Mouse (Mus musculus): ENCODE measurements around the gene Ly6g6f.
A peak's percentile ranks its signal among the peaks of the same experiment; 100 is the strongest.
"Not testable (repeated sequence)": the region's sequence is repeated elsewhere in the genome, so short reads cannot be mapped to it uniquely, and the experiment has no call there.

Gene Ly6g6f

GRCm38 (mm10) chr17:35085208-35085865, at the start of gene Ly6g6f:
Gene Ly6g6f (minus strand): TSS chr17:35085610.
- DNase-seq (ENCODE audit: low spot score): no peak

- peak; percentile 97 for DNase-seq (ENCODE audit: low spot score)
Observed at GRCm38 (mm10) chr17:35134801-35135590, 49.6 kb upstream of the Ly6g6f start, which contains the start of gene Bag6. Gene Bag6 (plus strand): TSS chr17:35135178.

GRCm38 (mm10) chr17:35133517-35133916, 48.1 kb upstream of the Ly6g6f start:
- no peak for DNase-seq (ENCODE audit: low spot score)

GRCm38 (mm10) chr17:35132174-35132560, 46.8 kb upstream of the Ly6g6f start:
- no peak for DNase-seq (ENCODE audit: low spot score)

GRCm38 (mm10) chr17:35131500-35132173, 46.2 kb upstream of the Ly6g6f start, which contains the start of gene Apom:
Gene Apom (minus strand): TSS chr17:35132050.
- DNase-seq (ENCODE audit: low spot score): no peak

DNA sequence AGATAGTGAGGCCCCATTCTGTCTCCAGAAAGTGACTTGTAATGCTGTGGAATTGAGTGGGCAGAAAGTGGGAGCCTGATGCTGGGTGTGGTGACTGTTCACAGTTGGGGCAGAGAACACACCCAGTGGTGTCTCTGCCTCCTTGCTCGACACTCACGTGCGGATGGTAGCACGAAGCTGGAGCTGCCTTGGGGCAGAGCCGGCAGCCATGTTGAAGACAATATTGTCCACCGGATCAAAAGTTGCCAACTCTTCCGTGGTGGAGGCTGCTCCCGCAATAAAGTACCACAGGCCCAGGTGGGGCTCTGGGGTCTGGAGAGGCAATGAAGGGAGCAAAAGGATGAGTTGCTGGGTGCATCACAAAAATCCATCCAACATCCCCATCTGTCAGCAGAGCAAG, 45.6 kb upstream of the Ly6g6f start:
- DNase-seq (ENCODE audit: low spot score): no peak

DNA sequence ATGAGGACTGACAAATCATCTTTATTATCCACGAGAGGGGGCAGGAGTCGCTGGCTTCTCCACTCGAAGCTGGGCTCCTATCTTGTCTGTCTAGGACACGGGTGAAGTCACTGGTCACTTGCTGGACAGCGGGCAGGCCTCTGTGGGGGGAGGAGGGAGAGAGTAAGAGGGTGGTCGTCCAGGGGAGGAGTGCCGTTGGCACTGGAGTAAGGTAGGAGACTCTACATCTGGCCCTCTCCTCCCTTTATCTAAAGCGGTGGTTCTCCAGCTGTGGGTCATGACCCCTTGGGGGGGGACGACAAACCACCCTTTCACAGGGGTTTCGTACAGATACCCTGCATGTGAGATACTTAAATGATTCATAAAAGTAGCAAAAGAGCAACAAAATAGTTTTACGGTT, 43.6 kb upstream of the Ly6g6f start:
- DNase-seq (ENCODE audit: low spot score): no peak

DNA sequence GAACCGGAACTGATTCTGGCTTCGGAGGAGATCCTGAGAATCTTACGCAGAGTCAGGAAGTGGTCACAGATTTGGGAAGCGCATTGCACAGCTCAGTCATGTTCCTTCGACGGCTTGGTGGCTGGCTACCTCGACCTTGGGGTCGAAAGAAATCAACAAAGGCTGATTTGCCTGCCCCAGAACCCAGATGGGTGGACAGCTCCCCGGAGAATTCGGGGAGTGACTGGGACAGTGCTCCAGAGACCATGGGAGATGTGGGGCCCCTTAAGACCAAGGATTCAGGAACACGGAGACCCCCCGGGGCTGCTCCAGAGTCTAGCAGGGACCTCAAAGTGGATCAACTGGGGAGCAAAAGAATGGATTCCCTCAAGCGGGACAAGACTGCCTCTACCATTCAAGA, 41.6 kb upstream of the Ly6g6f start:
- DNase-seq (ENCODE audit: low spot score): no peak

DNA sequence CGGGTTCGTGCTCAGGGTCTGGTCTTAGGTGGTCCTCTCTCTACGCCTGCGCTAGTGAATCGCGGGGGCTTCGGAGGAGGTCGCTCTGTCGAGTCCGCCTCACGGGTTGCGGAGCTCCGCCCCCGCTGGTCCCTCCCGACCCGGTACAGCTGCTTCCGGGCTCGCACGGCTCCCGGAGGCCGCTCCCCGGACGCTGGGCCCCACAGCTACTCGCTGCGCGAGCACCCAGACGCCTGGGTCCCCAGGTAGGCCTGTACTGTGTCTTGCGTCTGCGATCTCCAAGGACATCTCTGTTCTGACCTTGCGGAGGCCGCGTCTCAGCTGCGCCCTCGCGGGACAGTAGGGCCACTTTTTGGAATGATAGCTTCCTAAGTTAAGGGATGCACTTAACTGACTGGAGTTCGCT, 40.8 kb upstream of the Ly6g6f start, which contains the start of gene D17H6S53E:
TSS of gene D17H6S53E (plus strand) at position 168 of the 406 bp plus-strand sequence.
- DNase-seq (ENCODE audit: low spot score): peak; percentile 62

- no peak for DNase-seq (ENCODE audit: low spot score)
Observed at GRCm38 (mm10) chr17:35125578-35125977, 40.2 kb upstream of the Ly6g6f start.

DNA sequence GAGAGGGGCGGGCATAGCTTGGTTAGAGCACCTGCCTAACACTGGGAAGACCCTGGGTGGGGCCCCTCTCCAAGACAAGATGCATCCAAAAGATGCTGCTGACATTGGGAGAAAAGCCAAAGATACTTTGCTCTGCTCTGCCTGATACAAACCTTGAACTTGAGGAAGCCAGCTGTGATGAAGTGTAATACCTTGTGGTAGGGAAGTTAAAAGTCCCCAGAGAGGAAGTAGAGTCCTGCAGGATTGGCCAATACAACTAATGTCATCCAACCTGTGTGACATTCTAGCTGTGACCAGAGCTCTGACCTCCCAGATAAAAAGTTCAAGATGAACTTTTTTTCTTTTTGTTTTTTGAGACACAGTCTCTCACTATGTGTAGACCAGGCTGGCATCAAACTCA, 39.7 kb upstream of the Ly6g6f start:
- DNase-seq (ENCODE audit: low spot score): no peak

GRCm38 (mm10) chr17:35124261-35124896, 39.0 kb upstream of the Ly6g6f start:
- not testable (repeated sequence) for DNase-seq (ENCODE audit: low spot score)

- DNase-seq (ENCODE audit: low spot score): not testable (repeated sequence)
Observed at GRCm38 (mm10) chr17:35123287-35123686, 37.9 kb upstream of the Ly6g6f start.

- DNase-seq (ENCODE audit: low spot score): peak; percentile 95
Observed at GRCm38 (mm10) chr17:35121871-35122303, 36.5 kb upstream of the Ly6g6f start, which contains the start of gene Csnk2b. Gene Csnk2b (minus strand): TSS chr17:35122053.

DNA sequence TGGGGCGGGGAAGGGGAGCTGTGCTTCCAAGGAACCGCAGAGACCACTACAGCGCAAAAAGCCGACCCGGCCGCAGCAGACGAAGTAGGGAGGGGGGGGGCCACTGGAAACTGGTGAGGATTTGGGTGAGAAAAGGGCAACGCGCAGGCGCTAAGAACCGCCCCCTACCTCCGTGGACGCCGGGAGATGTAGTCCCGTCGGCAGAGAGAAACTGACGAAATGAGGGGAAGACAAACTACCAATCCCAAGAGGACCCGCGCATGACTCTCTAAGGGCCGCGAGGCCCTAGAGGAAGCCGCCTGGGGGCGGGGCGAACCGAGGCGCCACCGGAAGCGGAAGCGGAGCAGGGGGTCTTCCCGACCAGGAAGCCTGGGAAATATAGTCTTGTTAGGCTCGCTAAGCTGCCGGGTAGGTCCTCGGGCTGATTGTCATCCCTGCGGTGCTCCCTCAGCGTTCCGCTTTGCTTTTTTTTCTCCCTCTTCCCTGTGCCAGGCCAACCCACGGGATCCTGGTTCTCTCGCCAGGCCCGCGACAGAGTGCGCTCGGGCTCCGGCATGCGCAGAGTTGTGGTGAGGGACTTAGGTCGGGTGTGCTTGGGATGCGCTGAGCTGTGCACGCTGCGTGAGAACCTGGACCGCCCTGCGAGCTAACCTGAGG, 35.9 kb upstream of the Ly6g6f start, which contains the start of gene Gpank1:
TSS of gene Gpank1 (plus strand) at position 313 of the 657 bp plus-strand sequence.
- peak; percentile 100 for DNase-seq (ENCODE audit: low spot score)

DNA sequence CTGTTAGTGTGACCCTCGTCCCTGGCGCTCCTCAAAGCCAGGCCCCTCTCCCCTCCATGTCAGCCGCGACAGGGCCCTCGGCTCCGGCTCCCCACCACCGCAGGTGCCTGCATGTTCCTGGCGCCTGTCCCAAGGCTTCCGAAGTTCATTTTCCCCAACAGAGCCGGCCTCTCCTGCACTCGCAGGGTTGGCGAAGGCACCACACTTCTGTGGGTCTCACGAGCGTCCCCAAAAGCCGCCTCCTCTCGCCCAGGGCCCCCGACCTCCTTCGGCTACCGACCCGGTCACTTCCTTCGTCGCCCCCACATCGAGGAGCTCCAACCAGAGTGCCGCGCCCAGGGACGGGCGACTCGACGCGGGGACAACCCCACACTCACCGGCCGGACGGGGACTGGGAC, 35.3 kb upstream of the Ly6g6f start:
- DNase-seq (ENCODE audit: low spot score): peak; percentile 62

- DNase-seq (ENCODE audit: low spot score): peak; percentile 32
Observed at GRCm38 (mm10) chr17:35115046-35116019, 29.9 kb upstream of the Ly6g6f start, which contains the start of gene Ly6g5b. Gene Ly6g5b (minus strand): TSS chr17:35115428.

DNA sequence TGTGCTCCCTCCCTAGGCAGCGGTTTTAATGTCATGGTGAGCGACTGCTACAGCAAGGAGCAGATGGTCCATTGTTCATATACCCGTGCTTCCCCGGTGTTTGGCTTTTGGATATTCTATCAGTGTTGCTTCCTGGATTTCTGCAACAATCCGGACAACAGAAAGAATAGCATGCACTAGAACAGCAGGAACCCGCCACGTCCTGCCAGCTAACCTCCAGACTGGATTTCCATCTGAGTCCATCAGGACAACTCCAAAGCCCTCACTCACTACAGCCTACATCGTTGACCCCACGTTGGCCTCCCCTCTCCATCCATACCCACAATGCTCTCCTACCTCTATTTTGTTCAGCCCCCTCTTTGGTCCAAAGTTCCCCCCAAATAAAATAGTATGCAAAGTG, 26.4 kb upstream of the Ly6g6f start:
- no peak for DNase-seq (ENCODE audit: low spot score)

- DNase-seq (ENCODE audit: low spot score): no peak
Observed at GRCm38 (mm10) chr17:35108097-35108496, 22.7 kb upstream of the Ly6g6f start, which contains the start of gene Ly6g5c. Gene Ly6g5c (plus strand): TSS chr17:35108279.

- DNase-seq (ENCODE audit: low spot score): no peak
Observed at GRCm38 (mm10) chr17:35106522-35106921, 21.1 kb upstream of the Ly6g6f start.

Measured in adipocyte (in vitro differentiated cells).